Mouse (Mus musculus): ENCODE data around the gene Des. TPM values are rescaled to one million over a fixed set of nuclear protein-coding genes. Genes with fewer than 3 reads are reported as not detected.

Des gene
- total and polyA plus RNA-seq, 3 experiments, result 7.0 to 7.2 TPM; not detected in 1

- Histone ChIP-seq H3K27me3 (ENCODE audit: control insufficient read depth in 1 of 2, insufficient read depth in 2 of 2, low read length in 2 of 2) (no peaks in the 10 kb centered on the region), H3K9me3 (replicated peaks; ENCODE audit: insufficient read depth, low read length) (no peaks in the 10 kb centered on the region), H3K4me1 (ENCODE audit: control insufficient read depth in 1 of 2, insufficient read depth in 2 of 2, low read length in 2 of 2) (peaks cover 3 to 4% of the 10 kb centered on the region in 2 experiments; a peak in 2 of 4 replicates), H3K79me2 (ENCODE audit: control insufficient read depth, insufficient read depth, low read length, poor library complexity) (no peaks in the 10 kb centered on the region), H3K4me3 (ENCODE audit: control insufficient read depth in 1 of 2, insufficient read depth in 1 of 2, low read depth in 2 of 2, low read length in 2 of 2) (no peak overlapping the region), H3K9ac (ENCODE audit: control insufficient read depth, low read depth, low read length, poor library complexity, severe bottlenecking) (no peak overlapping the region), H3K27ac (ENCODE audit: control insufficient read depth, low read depth, low read length) (no peak overlapping the region), H3K36me3 (ENCODE audit: control insufficient read depth in 1 of 2, insufficient read depth in 2 of 2, low read length in 2 of 2) (no peaks in the 10 kb centered on the region; a peak in 2 of 4 replicates)
- TF ChIP-seq MAZ (IDR thresholded peaks at IDR 0.05; ENCODE audit: low read depth, low read length) (no peak), RAD21 (IDR thresholded peaks at IDR 0.05; ENCODE audit: low read depth, low read length) (no peak), MYC (IDR thresholded peaks at IDR 0.05; ENCODE audit: low read depth, low read length) (no peak), MEF2A (IDR thresholded peaks at IDR 0.05; ENCODE audit: extremely low read depth, insufficient replicate concordance, low read depth, low read length, poor library complexity, severe bottlenecking) (no peak), MYB (IDR thresholded peaks at IDR 0.05; ENCODE audit: low read depth, low read length) (no peak), ELF1 (IDR thresholded peaks at IDR 0.05; ENCODE audit: low read depth, low read length) (no peak), MXI1 (IDR thresholded peaks at IDR 0.05; ENCODE audit: low read depth, low read length) (no peak), ZC3H11A (IDR thresholded peaks at IDR 0.05; ENCODE audit: low read depth, low read length) (no peak), ZKSCAN1 (IDR thresholded peaks at IDR 0.05; ENCODE audit: low read depth, low read length) (no peak), GATA1 (IDR thresholded peaks at IDR 0.05; ENCODE audit: low read depth, low read length) (no peak), ZMIZ1 (IDR thresholded peaks at IDR 0.05; ENCODE audit: low read depth, low read length) (no peak), TAL1 (IDR thresholded peaks at IDR 0.05; ENCODE audit: low read length) (no peak), USF1 (IDR thresholded peaks at IDR 0.05; ENCODE audit: low read depth, low read length) (no peak), MAX (IDR thresholded peaks at IDR 0.05; ENCODE audit: low read length) (no peak), ZNF384 (IDR thresholded peaks at IDR 0.05; ENCODE audit: low read depth, low read length) (no peak)
- DNase-seq (ENCODE audit: low read depth, low spot score), result no peak
Observed at GRCm38 (mm10) chr1:75315011-75315410, 45.1 kb upstream of the Des start.

DNA sequence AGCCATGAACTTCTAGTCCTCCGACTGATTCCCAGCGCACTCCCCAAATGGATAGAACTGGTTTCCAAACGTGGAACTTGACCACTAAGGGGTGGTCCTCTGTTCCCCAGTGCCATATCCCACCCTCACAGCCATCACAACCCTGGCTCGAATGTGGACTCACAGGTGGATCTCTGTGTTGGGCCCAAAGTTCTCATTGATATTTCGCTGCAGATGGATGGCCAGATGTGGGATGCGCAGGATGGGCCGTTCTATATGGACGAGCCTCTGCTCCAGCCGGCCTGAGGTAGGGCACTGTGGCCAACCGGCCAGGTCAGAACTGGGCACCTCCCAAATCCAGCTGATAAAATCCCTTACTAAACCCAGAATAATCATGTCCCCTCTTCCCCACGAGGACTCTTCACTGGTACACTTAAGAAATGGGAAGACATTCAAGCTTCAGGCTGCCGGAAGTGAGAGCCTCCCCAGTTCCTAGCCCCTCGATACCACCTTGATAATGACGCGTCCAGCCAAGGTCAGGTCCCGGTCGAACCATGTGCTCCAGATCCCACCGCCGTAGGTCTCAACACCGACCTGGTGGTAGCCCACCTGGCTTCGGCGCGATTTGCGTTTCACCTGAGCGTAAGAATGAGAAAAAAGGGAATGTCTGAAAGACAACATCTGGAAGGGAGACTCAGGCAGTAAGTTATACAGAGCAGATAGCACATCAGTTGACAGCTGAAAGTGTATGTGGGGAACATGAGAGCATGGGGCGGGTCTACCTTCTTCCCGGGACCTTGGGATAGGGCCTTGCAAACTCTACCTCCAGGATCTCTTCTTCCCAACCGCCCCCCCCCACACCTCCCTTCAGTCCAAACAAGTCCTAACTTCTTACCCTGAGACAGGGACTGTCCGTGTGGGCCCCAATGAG lies 44.4 kb upstream of the Des start:
- no peak for DNase-seq (ENCODE audit: low read depth, low spot score)
- Histone ChIP-seq H3K27me3 (ENCODE audit: control insufficient read depth in 1 of 2, insufficient read depth in 2 of 2, low read length in 2 of 2) (no peaks in the 10 kb centered on the region), H3K4me3 (ENCODE audit: control insufficient read depth in 1 of 2, insufficient read depth in 1 of 2, low read depth in 2 of 2, low read length in 2 of 2) (peak overlapping the region; percentile 80 to 91; a peak in 3 of 4 replicates), H3K27ac (ENCODE audit: control insufficient read depth, low read depth, low read length) (no peak overlapping the region), H3K4me1 (ENCODE audit: control insufficient read depth in 1 of 2, insufficient read depth in 2 of 2, low read length in 2 of 2) (peaks cover 3 to 4% of the 10 kb centered on the region in 2 experiments; a peak in 2 of 4 replicates), H3K9me3 (replicated peaks; ENCODE audit: insufficient read depth, low read length) (no peaks in the 10 kb centered on the region), H3K79me2 (ENCODE audit: control insufficient read depth, insufficient read depth, low read length, poor library complexity) (no peaks in the 10 kb centered on the region), H3K36me3 (ENCODE audit: control insufficient read depth in 1 of 2, insufficient read depth in 2 of 2, low read length in 2 of 2) (no peaks in the 10 kb centered on the region; a peak in 2 of 4 replicates), H3K9ac (ENCODE audit: control insufficient read depth, low read depth, low read length, poor library complexity, severe bottlenecking) (peak overlapping the region; percentile 73)
- TF ChIP-seq POLR2A (IDR thresholded peaks at IDR 0.05; ENCODE audit: control insufficient read depth in 1 of 2, insufficient read depth in 1 of 2, low read depth in 1 of 2, low read length in 2 of 2, poor library complexity in 1 of 2), result no peak
- TF ChIP-seq ZKSCAN1 (IDR thresholded peaks at IDR 0.05; ENCODE audit: low read depth, low read length), result no peak
- TF ChIP-seq POLR2AphosphoS5 (IDR thresholded peaks at IDR 0.05; ENCODE audit: borderline replicate concordance, low read depth, low read length), result no peak
- no peak for TF ChIP-seq CTCF (IDR thresholded peaks at IDR 0.05 in 2 of 3, conservative IDR thresholded peaks at IDR 0.05 in 1 of 3; ENCODE audit: control insufficient read depth in 1 of 3, insufficient read depth in 1 of 3, low read depth in 2 of 3, low read length in 3 of 3, poor library complexity in 1 of 3, severe bottlenecking in 1 of 3)
- no peak for TF ChIP-seq ZNF384 (IDR thresholded peaks at IDR 0.05; ENCODE audit: low read depth, low read length)
- no peak for TF ChIP-seq MAX (IDR thresholded peaks at IDR 0.05; ENCODE audit: low read length)
- no peak for TF ChIP-seq USF1 (IDR thresholded peaks at IDR 0.05; ENCODE audit: low read depth, low read length)
- TF ChIP-seq ZMIZ1 (IDR thresholded peaks at IDR 0.05; ENCODE audit: low read depth, low read length), result no peak
- no peak for TF ChIP-seq TAL1 (IDR thresholded peaks at IDR 0.05; ENCODE audit: low read length)
- no peak for TF ChIP-seq RCOR1 (IDR thresholded peaks at IDR 0.05; ENCODE audit: low read depth, low read length)
- TF ChIP-seq HCFC1 (IDR thresholded peaks at IDR 0.05; ENCODE audit: low read depth, low read length), result no peak
